Mouse (Mus musculus) midbrain, embryonic 12.5 days (tissue): ENCODE measurements around the gene Podxl2. TPM values are rescaled to one million over a fixed set of nuclear protein-coding genes. Genes with fewer than 3 reads are reported as not detected.
A peak's percentile ranks its signal among the peaks of the same experiment; 100 is the strongest.

Source experiments
- ATAC-seq: fragments of 200-750 bp; cut with Nextera tagmentation; 2 replicates; pipeline ENCODE4 v1.8.0; 2017; ENCODE audit warnings: low read depth, moderate TSS enrichment, moderate library complexity; ENCODE audit not compliant: low FRiP score
- H3K27ac ChIP-seq: fragments of 300-500 bp; sonication (generic); replicated peaks from 2 replicates; pipeline ENCODE4 v1.5.1; 2016; ENCODE audit warnings: mild to moderate bottlenecking
- H3K27me3 ChIP-seq: fragments of 300-500 bp; sonication (generic); 2 replicates; pipeline ENCODE4 v1.6.1; 2016; ENCODE audit warnings: mild to moderate bottlenecking
- H3K36me3 ChIP-seq: fragments of 300-500 bp; sonication (generic); 2 replicates; pipeline ENCODE4 v1.6.1; 2016
- H3K4me1 ChIP-seq: fragments of 300-500 bp; sonication (generic); 2 replicates; pipeline ENCODE4 v1.6.1; 2016
- H3K4me2 ChIP-seq: fragments of 300-500 bp; sonication (generic); replicated peaks from 2 replicates; pipeline ENCODE4 v1.6.1; 2016; ENCODE audit warnings: mild to moderate bottlenecking, moderate library complexity
- H3K4me3 ChIP-seq: fragments of 300-500 bp; sonication (generic); 2 replicates; pipeline ENCODE4 v1.5.1; 2016; ENCODE audit warnings: mild to moderate bottlenecking
- H3K9ac ChIP-seq: fragments of 300-500 bp; sonication (generic); replicated peaks from 2 replicates; pipeline ENCODE4 v1.6.1; 2016; ENCODE audit warnings: mild to moderate bottlenecking, moderate library complexity
- H3K9me3 ChIP-seq: fragments of 300-500 bp; sonication (generic); 2 replicates; pipeline ENCODE4 v1.6.1; 2016; ENCODE audit warnings: mild to moderate bottlenecking
- WGBS: fragments of 180-500 bp; shearing (Covaris S2); methylation state at CpG from one replicate; pipeline ENCODE4 v1.1.7; 2016; 5-methylcytosine and 5-hydroxymethylcytosine counted together
- polyA plus RNA-seq: library from polyadenylated mRNA; unstranded; fragments of >200 nt; fragmentation: Nextera tagmentation; extraction: Ambion mirVana; gene quantifications from 2 replicates; pipeline ENCODE4 v1.2.1, GENCODE M21; 2016

Gene Podxl2
- polyA plus RNA-seq, 1 experiment from 2014 or later, result 305 TPM

GRCm38 (mm10) chr6:88886417-88886967, 11.6 kb upstream of the Podxl2 start:
- Histone ChIP-seq H3K9ac (no peak overlapping the region), H3K27ac (peak overlapping the region; percentile 67), H3K27me3 (0 out of 2 replicates have a peak, but pooled peaks cover 3% of the 10 kb centered on the region), H3K9me3 (no peaks in the 10 kb centered on the region), H3K4me1 (peaks cover 4% of the 10 kb centered on the region; the same call in 1 of the 2 replicates), H3K4me3 (no peak overlapping the region), H3K36me3 (peaks cover 97% of the 10 kb centered on the region), H3K4me2 (no peak overlapping the region)
- ATAC-seq, result peak; percentile 69
- 35% methylated on average over 2 of the region's 2 CpGs for WGBS

- H3K4me1 ChIP-seq, result peaks cover 4% of the 10 kb centered on the region; the same call in 1 of the 2 replicates
- no peak overlapping the region for H3K9ac ChIP-seq
- 85% methylated on average over 12 of the region's 12 CpGs for WGBS
- H3K36me3 ChIP-seq, result peaks cover 90% of the 10 kb centered on the region
- 0 out of 2 replicates have a peak, but pooled peaks cover 3% of the 10 kb centered on the region for H3K27me3 ChIP-seq
- no peak overlapping the region for H3K4me3 ChIP-seq
- peak overlapping the region; percentile 67 for H3K27ac ChIP-seq
- no peak for ATAC-seq
- H3K4me2 ChIP-seq, result no peak overlapping the region
- no peaks in the 10 kb centered on the region for H3K9me3 ChIP-seq
These were observed 11.0 kb upstream of the Podxl2 start for GRCm38 (mm10) chr6:88885644-88886416.

- Histone ChIP-seq H3K4me2 (no peak overlapping the region), H3K4me3 (no peak overlapping the region), H3K9me3 (no peaks in the 10 kb centered on the region), H3K27me3 (0 out of 2 replicates have a peak, but pooled peaks cover 3% of the 10 kb centered on the region), H3K36me3 (peaks cover 79% of the 10 kb centered on the region), H3K4me1 (peaks cover 4% of the 10 kb centered on the region; the same call in 1 of the 2 replicates), H3K27ac (no peak overlapping the region), H3K9ac (no peak overlapping the region)
- ATAC-seq, result no peak
- 97% methylated on average over 17 of the region's 17 CpGs for WGBS
These were observed 9.8 kb upstream of the Podxl2 start for GRCm38 (mm10) chr6:88884690-88885089.

- Histone ChIP-seq H3K27me3 (0 out of 2 replicates have a peak, but pooled peaks cover 3% of the 10 kb centered on the region), H3K9ac (no peak overlapping the region), H3K4me2 (no peak overlapping the region), H3K4me3 (no peak overlapping the region), H3K9me3 (no peaks in the 10 kb centered on the region), H3K4me1 (peaks cover 4% of the 10 kb centered on the region; the same call in 1 of the 2 replicates), H3K27ac (no peak overlapping the region), H3K36me3 (peaks cover 74% of the 10 kb centered on the region)
- WGBS, result 92% methylated on average over 10 of the region's 10 CpGs
- ATAC-seq, result no peak
These were observed 9.4 kb upstream of the Podxl2 start for GRCm38 (mm10) chr6:88884195-88884594.

GRCm38 (mm10) chr6:88881334-88881733, 6.5 kb upstream of the Podxl2 start:
- no peak overlapping the region for H3K9ac ChIP-seq
- H3K27ac ChIP-seq, result peak overlapping the region; percentile 70
- H3K36me3 ChIP-seq, result peaks cover 45% of the 10 kb centered on the region
- 58% methylated on average over 7 of the region's 7 CpGs for WGBS
- ATAC-seq, result peak; percentile 72; the same call in 1 of the 2 replicates
- peaks cover 3% of the 10 kb centered on the region; the same call in 1 of the 2 replicates for H3K27me3 ChIP-seq
- no peak overlapping the region for H3K4me3 ChIP-seq
- H3K4me2 ChIP-seq, result no peak overlapping the region
- H3K9me3 ChIP-seq, result no peaks in the 10 kb centered on the region
- H3K4me1 ChIP-seq, result peaks cover 4% of the 10 kb centered on the region; the same call in 1 of the 2 replicates

GRCm38 (mm10) chr6:88879471-88879870, 4.6 kb upstream of the Podxl2 start:
- H3K36me3 ChIP-seq, result peaks cover 27% of the 10 kb centered on the region
- ATAC-seq, result no peak
- no peaks in the 10 kb centered on the region for H3K9me3 ChIP-seq
- H3K27me3 ChIP-seq, result peaks cover 15% of the 10 kb centered on the region
- WGBS, result 68% methylated on average over 4 of the region's 4 CpGs
- H3K27ac ChIP-seq, result no peak overlapping the region
- H3K4me2 ChIP-seq, result no peak overlapping the region
- H3K4me3 ChIP-seq, result no peak overlapping the region
- H3K4me1 ChIP-seq, result peaks cover 7% of the 10 kb centered on the region; the same call in 1 of the 2 replicates
- H3K9ac ChIP-seq, result no peak overlapping the region

- peak; percentile 72 for ATAC-seq
- H3K9me3 ChIP-seq, result no peaks in the 10 kb centered on the region
- peaks cover 21% of the 10 kb centered on the region for H3K27me3 ChIP-seq
- peak overlapping the region; percentile 92 for H3K27ac ChIP-seq
- H3K36me3 ChIP-seq, result no peaks in the 10 kb centered on the region
- peak overlapping the region; percentile 94 for H3K4me3 ChIP-seq
- peak overlapping the region; percentile 89 for H3K4me2 ChIP-seq
- 3% methylated on average over 58 of the region's 74 CpGs for WGBS
- peaks cover 49% of the 10 kb centered on the region for H3K4me1 ChIP-seq
- H3K9ac ChIP-seq, result peak overlapping the region; percentile 98
These were observed 628 bp downstream of the Podxl2 start for GRCm38 (mm10) chr6:88873965-88874867.

GRCm38 (mm10) chr6:88872811-88873210, 2.0 kb downstream of the Podxl2 start:
- ATAC-seq, result peak; percentile 52
- Histone ChIP-seq H3K4me1 (peaks cover 49% of the 10 kb centered on the region), H3K9ac (peak overlapping the region; percentile 98), H3K27ac (peak overlapping the region; percentile 92), H3K27me3 (peaks cover 21% of the 10 kb centered on the region), H3K9me3 (no peaks in the 10 kb centered on the region), H3K36me3 (no peaks in the 10 kb centered on the region), H3K4me3 (peak overlapping the region; percentile 94), H3K4me2 (peak overlapping the region; percentile 89)
- WGBS, result 13% methylated on average over 7 of the region's 7 CpGs

GRCm38 (mm10) chr6:88871546-88871945, 3.3 kb downstream of the Podxl2 start:
- ATAC-seq, result no peak
- 54% methylated on average over 8 of the region's 8 CpGs for WGBS
- Histone ChIP-seq H3K9ac (no peak overlapping the region), H3K4me3 (no peak overlapping the region; the same call in 1 of the 2 replicates), H3K4me2 (peak overlapping the region; percentile 89; the same call in 1 of the 2 replicates), H3K36me3 (no peaks in the 10 kb centered on the region), H3K27ac (peak overlapping the region; percentile 92), H3K9me3 (no peaks in the 10 kb centered on the region), H3K27me3 (peaks cover 21% of the 10 kb centered on the region), H3K4me1 (peaks cover 49% of the 10 kb centered on the region)

GRCm38 (mm10) chr6:88870594-88870993, 4.2 kb downstream of the Podxl2 start:
- no peaks in the 10 kb centered on the region for H3K9me3 ChIP-seq
- no peak for ATAC-seq
- peaks cover 49% of the 10 kb centered on the region for H3K4me1 ChIP-seq
- WGBS, result 51% methylated on average over 4 of the region's 4 CpGs
- 0 out of 2 replicates have a peak overlapping the region, but pooled peaks have one; percentile 20 for H3K27ac ChIP-seq
- H3K36me3 ChIP-seq, result no peaks in the 10 kb centered on the region
- H3K4me3 ChIP-seq, result no peak overlapping the region
- H3K27me3 ChIP-seq, result peaks cover 15% of the 10 kb centered on the region
- no peak overlapping the region for H3K9ac ChIP-seq
- no peak overlapping the region for H3K4me2 ChIP-seq

GRCm38 (mm10) chr6:88869459-88869858, 5.4 kb downstream of the Podxl2 start:
- Histone ChIP-seq H3K9ac (no peak overlapping the region), H3K4me3 (no peak overlapping the region), H3K4me1 (peaks cover 47% of the 10 kb centered on the region), H3K36me3 (peaks cover 7% of the 10 kb centered on the region), H3K4me2 (no peak overlapping the region), H3K27me3 (peaks cover 7% of the 10 kb centered on the region; the same call in 1 of the 2 replicates), H3K9me3 (no peaks in the 10 kb centered on the region), H3K27ac (no peak overlapping the region)
- WGBS, result 85% methylated on average over 7 of the region's 7 CpGs
- ATAC-seq, result no peak
